Mouse (Mus musculus) heart, postnatal 0 days (tissue): ENCODE results near the gene 1700042G07Rik. TPM values are rescaled to one million over a fixed set of nuclear protein-coding genes. Genes with fewer than 3 reads are reported as not detected.

ENCODE experiments used
- ATAC-seq: fragments of 200-750 bp; cut with Nextera tagmentation; 2 replicates; pipeline ENCODE4 v1.8.0; 2017; ENCODE audit warnings: low read depth, moderate number of reproducible peaks, moderate library complexity; ENCODE audit not compliant: insufficient read depth
- DNase-seq: peaks from one replicate; pipeline ENCODE4 v3.0.0-alpha.2; 2016; ENCODE audit warnings: low spot score
- H3K27ac ChIP-seq: fragments of 300-500 bp; sonication (generic); 2 replicates; pipeline ENCODE4 v1.5.1; 2014; ENCODE audit warnings: low read depth, mild to moderate bottlenecking
- H3K27me3 ChIP-seq: fragments of 300-500 bp; sonication (generic); 2 replicates; pipeline ENCODE4 v1.6.1; 2014; ENCODE audit warnings: low read length, mixed read lengths; ENCODE audit not compliant: control insufficient read depth, insufficient read depth
- H3K36me3 ChIP-seq: fragments of 300-500 bp; sonication (generic); replicated peaks from 2 replicates; pipeline ENCODE4 v1.6.1; 2014; ENCODE audit warnings: low read length, mixed read lengths; ENCODE audit not compliant: control insufficient read depth, insufficient read depth
- H3K4me1 ChIP-seq: fragments of 300-500 bp; sonication (generic); 2 replicates; pipeline ENCODE4 v1.6.1; 2014; ENCODE audit warnings: antibody characterized with exemption; ENCODE audit not compliant: control insufficient read depth, insufficient read depth
- H3K4me2 ChIP-seq: fragments of 300-500 bp; sonication (generic); 2 replicates; pipeline ENCODE4 v1.6.1; 2014; ENCODE audit warnings: low read depth, mild to moderate bottlenecking, low read length, moderate library complexity
- H3K4me3 ChIP-seq: fragments of 300-500 bp; sonication (generic); 2 replicates; pipeline ENCODE4 v1.5.1; 2014; ENCODE audit warnings: low read depth, low read length
- H3K9ac ChIP-seq: fragments of 300-500 bp; sonication (generic); replicated peaks from 2 replicates; pipeline ENCODE4 v1.6.1; 2014; ENCODE audit warnings: low read depth, low read length, mixed read lengths
- H3K9me3 ChIP-seq: fragments of 300-500 bp; sonication (generic); replicated peaks from 2 replicates; pipeline ENCODE4 v1.6.1; 2016; ENCODE audit warnings: low read length; ENCODE audit not compliant: control insufficient read depth
- CTCF ChIP-seq: IDR thresholded peaks from 2 replicates; pipeline ENCODE4 v1.5.1; 2016; ENCODE audit warnings: antibody characterized with exemption, control low read depth, low read depth
- EP300 ChIP-seq: IDR thresholded peaks from 2 replicates; pipeline ENCODE4 v1.6.1; 2016; ENCODE audit warnings: antibody characterized with exemption, low read depth
- WGBS: fragments of 180-500 bp; shearing (Covaris S2); extraction: QIAGEN DNeasy Blood & Tissue Kit; methylation state at CpG from one replicate; pipeline ENCODE4 v1.1.7; 2014; 5-methylcytosine and 5-hydroxymethylcytosine counted together
- polyA plus RNA-seq: library from polyadenylated mRNA; unstranded; fragments of >200 nt; fragmentation: Nextera tagmentation; extraction: Ambion mirVana; gene quantifications from 2 replicates; pipeline ENCODE4 v1.2.1, GENCODE M21; 2015
- total RNA-seq: library from RNA; depleted of rRNA; stranded (reverse); fragments of >200 nt; gene quantifications from 2 replicates; pipeline ENCODE4 v1.2.3, GENCODE M21; 2014; ENCODE audit warnings: low replicate concordance

Gene 1700042G07Rik
- total and polyA plus RNA-seq, 2 experiments from 2014 or later: not detected

- H3K4me2 ChIP-seq: peak overlapping the region; percentile 96
- peak overlapping the region; percentile 70; the same call in 1 of the 2 replicates for H3K9ac ChIP-seq
- no peaks in the 10 kb centered on the region for H3K36me3 ChIP-seq
- H3K27ac ChIP-seq: no peak overlapping the region
- H3K27me3 ChIP-seq: 0 out of 2 replicates have a peak, but pooled peaks cover 2% of the 10 kb centered on the region
- ATAC-seq: no peak
- peaks cover 18% of the 10 kb centered on the region; the same call in 1 of the 2 replicates for H3K4me1 ChIP-seq
- H3K9me3 ChIP-seq: no peaks in the 10 kb centered on the region
- DNase-seq: no peak
- WGBS: 15% methylated on average over 7 of the region's 7 CpGs
- peak overlapping the region; percentile 79 for H3K4me3 ChIP-seq
- TF ChIP-seq CTCF: no peak
- no peak for TF ChIP-seq EP300
Observed at GRCm38 (mm10) chr4:116143317-116143811, 29.8 kb upstream of the 1700042G07Rik start.

DNA sequence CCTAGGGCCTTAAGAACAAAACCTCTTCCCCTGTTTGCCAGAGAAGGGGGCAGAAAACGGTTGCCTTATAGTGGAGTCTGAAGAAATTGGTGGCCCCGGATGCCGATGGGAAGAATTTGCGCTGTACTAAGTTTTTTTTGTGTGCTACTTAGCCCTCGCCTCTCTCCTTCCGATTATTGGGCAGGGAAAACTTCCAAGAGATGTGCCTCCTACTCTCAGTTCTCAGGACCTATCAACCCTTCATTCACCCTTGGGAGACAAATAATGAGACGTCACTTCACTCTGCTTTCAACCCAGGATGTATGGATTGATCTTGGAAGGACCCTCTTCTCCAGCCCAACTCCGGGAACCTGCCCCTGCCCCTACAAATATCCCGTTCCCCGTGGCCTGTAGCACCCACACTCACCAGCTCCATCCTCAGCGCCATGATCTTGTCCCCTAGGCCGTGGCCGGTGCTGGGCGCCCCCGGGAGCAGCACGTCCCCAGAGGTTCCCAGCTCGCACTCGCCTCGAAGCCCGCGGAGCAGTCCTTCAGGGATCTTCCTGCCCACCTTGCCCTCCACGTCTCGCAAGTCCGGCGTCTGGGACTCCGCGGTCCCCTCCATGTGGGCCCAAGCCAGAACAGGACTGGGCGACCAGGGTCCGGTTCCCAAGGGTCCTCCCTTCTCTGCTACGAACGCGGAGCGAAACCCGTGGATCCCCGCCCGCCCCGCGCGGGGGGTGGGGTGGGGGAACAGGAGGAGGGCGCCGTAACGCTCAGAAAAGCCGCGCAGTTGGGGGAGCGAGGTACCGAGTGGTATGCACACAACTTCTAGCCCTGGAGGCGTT is 29.1 kb upstream of the 1700042G07Rik start:
- 0 out of 2 replicates have a peak, but pooled peaks cover 2% of the 10 kb centered on the region for H3K27me3 ChIP-seq
- peaks cover 18% of the 10 kb centered on the region; the same call in 1 of the 2 replicates for H3K4me1 ChIP-seq
- H3K27ac ChIP-seq: no peak overlapping the region
- under 1% methylated on average over 47 of the region's 47 CpGs for whole genome bisulfite sequencing
- H3K36me3 ChIP-seq: no peaks in the 10 kb centered on the region
- peak overlapping the region; percentile 79 for H3K4me3 ChIP-seq
- no peaks in the 10 kb centered on the region for H3K9me3 ChIP-seq
- peak; percentile 14 for DNase-seq
- H3K4me2 ChIP-seq: peak overlapping the region; percentile 96
- H3K9ac ChIP-seq: peak overlapping the region; percentile 70
- no peak for TF ChIP-seq CTCF
- ATAC-seq: peak; percentile 53

- DNase-seq (peak; percentile 23), ATAC-seq (no peak; the same call in 1 of the 2 replicates)
- H3K4me2 ChIP-seq: peak overlapping the region; percentile 72
- H3K27me3 ChIP-seq: no peaks in the 10 kb centered on the region
- H3K9ac ChIP-seq: peak overlapping the region; percentile 94
- H3K4me3 ChIP-seq: peak overlapping the region; percentile 76
- H3K4me1 ChIP-seq: peaks cover 10% of the 10 kb centered on the region; the same call in 1 of the 2 replicates
- WGBS: 18% methylated on average over 6 of the region's 6 CpGs
- no peaks in the 10 kb centered on the region for H3K9me3 ChIP-seq
- H3K36me3 ChIP-seq: peaks cover 31% of the 10 kb centered on the region
- H3K27ac ChIP-seq: peak overlapping the region; percentile 93
- no peak for TF ChIP-seq EP300
- no peak for TF ChIP-seq CTCF
Observed at GRCm38 (mm10) chr4:116149812-116150155, 23.4 kb upstream of the 1700042G07Rik start.

DNA sequence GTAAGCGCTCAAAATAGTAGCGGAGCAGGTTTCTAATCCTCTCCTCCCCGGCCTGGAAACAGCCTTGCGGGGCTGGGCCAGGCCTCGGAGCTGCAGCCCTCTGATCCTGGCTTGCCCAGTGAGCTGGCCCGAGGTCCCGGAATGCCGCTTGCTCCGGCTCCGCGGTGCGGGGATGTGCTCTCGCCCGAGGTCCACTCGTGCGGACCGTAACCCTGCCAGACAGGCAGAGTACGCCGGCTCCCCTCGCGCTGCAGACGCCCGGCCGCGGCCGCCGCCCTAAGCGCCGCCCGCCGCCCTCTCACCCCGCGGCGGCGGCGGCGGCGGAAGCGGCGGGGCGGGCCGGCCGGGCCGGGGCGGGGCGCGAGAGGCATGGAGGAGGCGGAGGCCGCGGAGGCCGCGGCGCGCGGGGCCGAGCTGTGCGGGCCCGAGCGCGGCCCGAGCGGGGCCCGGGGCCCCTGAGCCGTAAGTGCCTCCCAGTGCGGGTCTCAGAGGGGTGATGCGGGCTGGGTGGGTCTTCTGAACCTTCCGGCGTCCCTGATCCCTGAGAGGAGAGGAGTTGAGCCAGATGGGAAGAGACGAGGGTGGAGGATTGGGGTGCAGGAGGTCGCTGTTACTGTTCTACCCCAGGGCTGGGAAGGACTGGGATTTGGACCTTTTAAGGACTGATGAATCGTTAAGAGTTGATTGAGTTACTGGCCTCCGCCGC is 22.9 kb upstream of the 1700042G07Rik start:
- WGBS: 1% methylated on average over 73 of the region's 73 CpGs
- TF ChIP-seq CTCF: no peak
- TF ChIP-seq EP300: no peak
- peaks cover 8% of the 10 kb centered on the region; the same call in 1 of the 2 replicates for H3K4me1 ChIP-seq
- peak overlapping the region; percentile 76 for H3K4me3 ChIP-seq
- peak overlapping the region; percentile 94 for H3K9ac ChIP-seq
- H3K27me3 ChIP-seq: no peaks in the 10 kb centered on the region
- H3K4me2 ChIP-seq: peak overlapping the region; percentile 72
- DNase-seq (peak; percentile 57), ATAC-seq (peak; percentile 94)
- peaks cover 36% of the 10 kb centered on the region for H3K36me3 ChIP-seq
- peak overlapping the region; percentile 93 for H3K27ac ChIP-seq
- no peaks in the 10 kb centered on the region for H3K9me3 ChIP-seq

DNA sequence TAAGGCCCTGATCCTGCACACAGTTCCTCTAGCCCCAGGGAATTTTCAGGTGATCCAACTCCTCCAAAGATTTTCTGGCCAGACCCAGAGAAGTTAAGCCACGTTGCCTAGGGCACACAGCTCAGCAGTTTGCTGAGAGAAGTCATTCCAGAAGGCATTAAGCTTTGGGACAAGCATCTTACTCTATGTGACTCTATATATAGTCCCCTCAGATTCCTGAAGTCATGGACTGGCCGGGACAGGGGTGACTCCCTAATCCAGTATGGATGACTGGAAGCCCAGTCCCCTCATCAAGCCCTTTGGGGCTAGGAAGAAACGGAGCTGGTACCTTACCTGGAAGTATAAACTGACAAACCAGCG is 22.3 kb upstream of the 1700042G07Rik start:
- no peak for TF ChIP-seq CTCF
- no peak for TF ChIP-seq EP300
- DNase-seq (no peak), ATAC-seq (no peak; the same call in 1 of the 2 replicates)
- Histone ChIP-seq H3K9ac (peak overlapping the region; percentile 94), H3K9me3 (no peaks in the 10 kb centered on the region), H3K36me3 (peaks cover 41% of the 10 kb centered on the region), H3K27me3 (no peaks in the 10 kb centered on the region), H3K27ac (peak overlapping the region; percentile 93), H3K4me1 (peaks cover 8% of the 10 kb centered on the region; the same call in 1 of the 2 replicates), H3K4me2 (peak overlapping the region; percentile 72), H3K4me3 (peak overlapping the region; percentile 76)
- 12% methylated on average over 4 of the region's 4 CpGs for WGBS
